In the genomic region with DNA sequence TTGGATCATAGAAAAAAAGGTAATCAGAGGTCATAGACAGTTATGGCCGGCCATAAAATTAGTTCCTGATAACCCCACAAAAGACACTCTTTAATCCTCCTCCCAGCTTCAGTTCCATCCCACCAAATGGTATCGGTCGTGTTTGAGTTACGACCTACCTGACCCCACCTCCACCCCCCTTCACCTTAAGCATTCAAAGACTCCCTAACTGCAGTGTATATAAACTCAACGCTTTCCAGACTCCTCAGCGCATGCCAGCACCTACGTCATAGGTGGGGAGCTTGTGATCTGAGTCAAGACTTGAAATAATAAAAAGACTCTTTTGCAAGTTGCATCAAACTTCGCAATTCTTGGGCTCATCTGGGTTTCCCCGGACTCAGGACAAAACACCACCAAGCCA, we compare ENCODE assay signal across 18 mouse cellular contexts.
A peak's percentile ranks its signal among the peaks of the same experiment; 100 is the strongest.
DNase-seq lines count a peak whose midpoint lies in the region; ATAC-seq and TF ChIP-seq lines count a peak whose summit lies in the region.
"Had no signal": no experiment of that assay in that cellular context is flagged by ENCODE, and none has a peak within 500 bp of the region (broad histone marks: within the 10 kb centered on the region; RNA-seq: fewer than 3 reads in every experiment).

No protein-coding gene starts in this region.

- H3K4me1 ChIP-seq in kidney, embryonic 15.5 days, result peaks cover 18% of the 10 kb centered on the region
- no peaks in the 10 kb centered on the region for H3K4me1 ChIP-seq in liver, embryonic 11.5 days (replicated peaks; ENCODE audit: control insufficient read depth, insufficient read depth, low read length)
- H3K4me1 ChIP-seq in liver, postnatal 0 days (ENCODE audit: insufficient read depth), result no peaks in the 10 kb centered on the region
- H3K4me1 ChIP-seq: hindbrain, embryonic 13.5 days had no signal

- peak; percentile 76 for ATAC-seq in kidney, embryonic 15.5 days (replicated peaks; ENCODE audit: low FRiP score)
- no peak for ATAC-seq in liver, embryonic 11.5 days (replicated peaks; ENCODE audit: low FRiP score)
- no peak for ATAC-seq in liver, postnatal 0 days
- ATAC-seq: CD4-positive, CD25-positive, alpha-beta regulatory T cell, adult 4 months; forebrain, embryonic 14.5 days had no signal

- no peak for TF ChIP-seq CTCF in liver, postnatal 0 days (IDR thresholded peaks at IDR 0.05; ENCODE audit: low read depth)

- no peak overlapping the region for H3K4me3 ChIP-seq in kidney, embryonic 15.5 days (replicated peaks)
- no peak overlapping the region for H3K4me3 ChIP-seq in liver, embryonic 11.5 days (ENCODE audit: low read depth, low read length)
- H3K4me3 ChIP-seq in liver, postnatal 0 days (ENCODE audit: low read depth, low read length), result no peak overlapping the region
- H3K4me3 ChIP-seq: embryonic facial prominence, embryonic 15.5 days; gastrocnemius, adult 2 months; hindbrain, embryonic 13.5 days; megakaryocyte, embryonic 14.5 days had no signal

- no peak overlapping the region for H3K9ac ChIP-seq in kidney, embryonic 15.5 days
- H3K9ac ChIP-seq in liver, embryonic 11.5 days (ENCODE audit: low read depth, low read length), result no peak overlapping the region
- no peak overlapping the region for H3K9ac ChIP-seq in liver, postnatal 0 days (replicated peaks)
- H3K9ac ChIP-seq: embryonic facial prominence, embryonic 15.5 days; hindbrain, embryonic 13.5 days; liver, embryonic 14.5 days had no signal

- WGBS in kidney, embryonic 15.5 days, result 12% methylated on average over 9 of the region's 9 CpGs
- WGBS in liver, embryonic 11.5 days, result 63% methylated on average over 9 of the region's 9 CpGs
- 63% methylated on average over 9 of the region's 9 CpGs for WGBS in liver, postnatal 0 days (ENCODE audit: insufficient replicate concordance)

- no peaks in the 10 kb centered on the region for H3K27me3 ChIP-seq in kidney, embryonic 15.5 days
- no peaks in the 10 kb centered on the region for H3K27me3 ChIP-seq in liver, embryonic 11.5 days (replicated peaks; ENCODE audit: control insufficient read depth, insufficient read depth, low read length)
- H3K27me3 ChIP-seq in liver, postnatal 0 days (ENCODE audit: insufficient read depth, low read length), result no peaks in the 10 kb centered on the region
- H3K27me3 ChIP-seq: embryonic facial prominence, embryonic 15.5 days; hindbrain, embryonic 13.5 days had no signal

- DNase-seq in kidney, adult 11 months, result no peak
- DNase-seq in liver, embryonic 11.5 days (ENCODE audit: low spot score), result peak; percentile 21
- no peak for DNase-seq in liver, postnatal 0 days
- peak; percentile 16 for DNase-seq in embryo, embryonic 11 days
- peak; percentile 43 for DNase-seq in mesoderm, embryonic 11.5 days (ENCODE audit: low read depth, low spot score)
- DNase-seq in cerebellum, adult 18-20 months, result no peak
- no peak for DNase-seq in urinary bladder, postnatal 14 days (ENCODE audit: low spot score)
- DNase-seq: adrenal gland, postnatal 36 days; gastrocnemius, adult 2 months; midbrain, embryonic 14.5 days; thymus, postnatal 14 days had no signal

- no peak for TF ChIP-seq EP300 in liver, postnatal 0 days (IDR thresholded peaks at IDR 0.05; ENCODE audit: low read depth)

- H3K4me2 ChIP-seq in kidney, embryonic 15.5 days, result peak overlapping the region; percentile 1; the same call in 1 of the 2 replicates
- no peak overlapping the region for H3K4me2 ChIP-seq in liver, embryonic 11.5 days
- H3K4me2 ChIP-seq in liver, postnatal 0 days (ENCODE audit: low read depth, low read length), result no peak overlapping the region
- H3K4me2 ChIP-seq: embryonic facial prominence, embryonic 15.5 days; hindbrain, embryonic 13.5 days had no signal

- H3K9me3 ChIP-seq in kidney, embryonic 15.5 days (replicated peaks), result no peaks in the 10 kb centered on the region
- H3K9me3 ChIP-seq in liver, embryonic 11.5 days (ENCODE audit: control insufficient read depth, low read length), result no peaks in the 10 kb centered on the region
- no peaks in the 10 kb centered on the region for H3K9me3 ChIP-seq in liver, postnatal 0 days (ENCODE audit: low read length)
- H3K9me3 ChIP-seq: embryonic facial prominence, embryonic 15.5 days; hindbrain, embryonic 13.5 days had no signal

- no peak overlapping the region for H3K27ac ChIP-seq in kidney, embryonic 15.5 days
- H3K27ac ChIP-seq in liver, embryonic 11.5 days (ENCODE audit: low read depth, low read length), result no peak overlapping the region
- no peak overlapping the region for H3K27ac ChIP-seq in liver, postnatal 0 days (ENCODE audit: low read depth)
- H3K27ac ChIP-seq: embryonic facial prominence, embryonic 15.5 days; gastrocnemius, adult 2 months; hindbrain, embryonic 13.5 days; liver, embryonic 14.5 days had no signal

- no peaks in the 10 kb centered on the region for H3K36me3 ChIP-seq in kidney, embryonic 15.5 days
- no peaks in the 10 kb centered on the region for H3K36me3 ChIP-seq in liver, embryonic 11.5 days (ENCODE audit: control insufficient read depth, insufficient read depth, low read length)
- H3K36me3 ChIP-seq in liver, postnatal 0 days (replicated peaks; ENCODE audit: insufficient read depth, low read length), result no peaks in the 10 kb centered on the region
- H3K36me3 ChIP-seq: embryonic facial prominence, embryonic 15.5 days; hindbrain, embryonic 13.5 days had no signal

Comparison
In these comparisons a context has a peak if more than half of its experiments do, and no peak if none do; other contexts are left out.
1. DNase-seq: peak in liver, embryonic 11.5 days (single experiment), embryo, embryonic 11 days (single experiment) and mesoderm, embryonic 11.5 days (single experiment); none in kidney, adult 11 months (single experiment), liver, postnatal 0 days (single experiment), cerebellum, adult 18-20 months (0 of 2) and urinary bladder, postnatal 14 days (single experiment).